Mouse (Mus musculus) neural tube, embryonic 14.5 days (tissue): ENCODE measurements at regions not wholly inside any gene's neighbourhood (a gene's known extent, or its start where the extent isn't known, plus 50 kb on each side); places are given as distances from the start of the nearest gene placed in this dataset.
A peak's percentile ranks its signal among the peaks of the same experiment; 100 is the strongest.

Source experiments
- ATAC-seq: fragments of 200-750 bp; cut with Nextera tagmentation; 2 replicates; pipeline ENCODE4 v1.8.0; 2017; ENCODE audit warnings: low read depth, mild to moderate bottlenecking, moderate TSS enrichment, moderate library complexity
- H3K27ac ChIP-seq: fragments of 300-500 bp; sonication (generic); 2 replicates; pipeline ENCODE4 v1.5.1; 2014; ENCODE audit warnings: low read depth, mild to moderate bottlenecking, control low read depth, low read length, moderate library complexity, mixed read lengths
- H3K27me3 ChIP-seq: fragments of 300-500 bp; sonication (generic); 2 replicates; pipeline ENCODE4 v1.6.1; 2014; ENCODE audit warnings: low read length; ENCODE audit not compliant: control insufficient read depth, insufficient read depth
- H3K36me3 ChIP-seq: fragments of 300-500 bp; sonication (generic); 2 replicates; pipeline ENCODE4 v1.6.1; 2014; ENCODE audit warnings: low read length, mixed read lengths; ENCODE audit not compliant: control insufficient read depth, insufficient read depth
- H3K4me1 ChIP-seq: fragments of 300-500 bp; sonication (generic); 2 replicates; pipeline ENCODE4 v1.6.1; 2014; ENCODE audit warnings: low read length; ENCODE audit not compliant: control insufficient read depth, insufficient read depth
- H3K4me2 ChIP-seq: fragments of 300-500 bp; sonication (generic); 2 replicates; pipeline ENCODE4 v1.6.1; 2014; ENCODE audit warnings: mild to moderate bottlenecking, low read depth, low read length, control low read depth
- H3K4me3 ChIP-seq: fragments of 300-500 bp; sonication (generic); 2 replicates; pipeline ENCODE4 v1.5.1; 2014; ENCODE audit warnings: low read depth, low read length, control low read depth, mixed read lengths
- H3K9ac ChIP-seq: fragments of 300-500 bp; sonication (generic); replicated peaks from 2 replicates; pipeline ENCODE4 v1.6.1; 2014; ENCODE audit warnings: low read depth, mild to moderate bottlenecking, control low read depth, low read length, mixed read lengths
- H3K9me3 ChIP-seq: fragments of 300-500 bp; sonication (generic); 2 replicates; pipeline ENCODE4 v1.6.1; 2016; ENCODE audit warnings: low read length; ENCODE audit not compliant: control insufficient read depth
- WGBS: fragments of 180-500 bp; shearing (Covaris S2); extraction: QIAGEN DNeasy Blood & Tissue Kit; methylation state at CpG from one replicate; pipeline ENCODE4 v1.1.7; 2014; 5-methylcytosine and 5-hydroxymethylcytosine counted together

DNA sequence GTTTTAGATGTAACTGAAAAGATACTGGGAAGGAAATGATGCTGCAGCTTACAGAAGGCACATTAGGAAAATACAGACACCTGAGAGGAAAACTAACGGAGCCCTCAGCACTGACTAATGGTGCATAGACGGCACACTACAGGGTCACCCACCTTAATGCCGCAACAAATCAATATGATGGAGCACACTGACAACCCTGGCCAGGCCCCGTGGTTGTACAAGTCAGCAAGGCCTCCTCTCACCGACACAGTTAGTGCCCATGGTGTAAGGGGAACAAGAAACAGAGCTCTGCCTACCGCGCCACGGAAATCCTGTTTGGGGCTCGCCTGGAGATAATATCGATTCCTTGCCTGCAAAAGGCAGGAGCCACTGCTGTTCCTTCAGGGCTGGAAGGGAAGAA lies 273.9 kb downstream of the Prim2 start:
- Histone ChIP-seq H3K27ac (no peak overlapping the region), H3K4me1 (0 out of 2 replicates have a peak, but pooled peaks cover 3% of the 10 kb centered on the region), H3K9ac (no peak overlapping the region), H3K9me3 (no peaks in the 10 kb centered on the region), H3K36me3 (no peaks in the 10 kb centered on the region), H3K4me2 (no peak overlapping the region), H3K27me3 (no peaks in the 10 kb centered on the region), H3K4me3 (no peak overlapping the region)
- WGBS, result 62% methylated on average over 10 of the region's 10 CpGs
- ATAC-seq, result peak; percentile 77; the same call in 1 of the 2 replicates

GRCm38 (mm10) chr1:33394989-33395594 lies 274.5 kb downstream of the Prim2 start:
- Histone ChIP-seq H3K27ac (no peak overlapping the region), H3K27me3 (no peaks in the 10 kb centered on the region), H3K4me3 (no peak overlapping the region), H3K9me3 (no peaks in the 10 kb centered on the region), H3K36me3 (no peaks in the 10 kb centered on the region), H3K9ac (no peak overlapping the region), H3K4me1 (0 out of 2 replicates have a peak, but pooled peaks cover 3% of the 10 kb centered on the region), H3K4me2 (no peak overlapping the region)
- peak; percentile 64 for ATAC-seq
- 59% methylated on average over 5 of the region's 5 CpGs for WGBS

DNA sequence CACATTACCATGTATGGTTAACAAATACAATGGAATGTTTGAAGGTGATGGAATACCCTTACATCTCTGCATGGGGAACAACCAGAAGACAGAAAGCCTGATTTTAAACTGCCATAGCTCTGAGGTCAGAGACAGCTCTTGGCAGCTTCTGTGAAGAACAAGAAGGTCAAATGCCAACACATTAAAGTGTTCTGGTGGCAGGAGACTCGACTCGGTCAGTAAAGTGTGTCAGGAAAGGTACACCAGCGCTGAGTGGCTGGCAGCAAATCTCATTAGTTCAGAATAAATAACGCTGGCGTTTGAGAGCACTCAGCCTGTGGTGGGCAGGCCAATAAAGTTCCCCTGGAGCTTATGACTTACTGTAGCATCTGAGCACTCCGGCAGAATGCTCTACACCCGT lies 298.8 kb downstream of the Prim2 start:
- H3K9ac ChIP-seq, result no peak overlapping the region
- H3K4me1 ChIP-seq, result no peaks in the 10 kb centered on the region
- no peak for ATAC-seq
- no peak overlapping the region for H3K27ac ChIP-seq
- no peak overlapping the region for H3K4me2 ChIP-seq
- no peaks in the 10 kb centered on the region for H3K36me3 ChIP-seq
- no peak overlapping the region for H3K4me3 ChIP-seq
- H3K9me3 ChIP-seq, result no peaks in the 10 kb centered on the region
- H3K27me3 ChIP-seq, result no peaks in the 10 kb centered on the region
- WGBS, result 69% methylated on average over 7 of the region's 7 CpGs

- WGBS, result 63% methylated on average over 13 of the region's 13 CpGs
- ATAC-seq, result no peak
- Histone ChIP-seq H3K9ac (no peak overlapping the region), H3K36me3 (no peaks in the 10 kb centered on the region), H3K4me1 (no peaks in the 10 kb centered on the region), H3K9me3 (no peaks in the 10 kb centered on the region), H3K27ac (no peak overlapping the region), H3K4me2 (no peak overlapping the region), H3K27me3 (no peaks in the 10 kb centered on the region), H3K4me3 (no peak overlapping the region)
These were observed 306.7 kb downstream of the Prim2 start for GRCm38 (mm10) chr1:33362688-33363426.

- Histone ChIP-seq H3K4me1 (no peaks in the 10 kb centered on the region), H3K4me2 (no peak overlapping the region), H3K4me3 (no peak overlapping the region), H3K9ac (no peak overlapping the region), H3K36me3 (no peaks in the 10 kb centered on the region), H3K27ac (no peak overlapping the region), H3K9me3 (no peaks in the 10 kb centered on the region), H3K27me3 (no peaks in the 10 kb centered on the region)
- peak; percentile 24; the same call in 1 of the 2 replicates for ATAC-seq
- WGBS, result 84% methylated on average over 3 of the region's 3 CpGs
These were observed 335.5 kb downstream of the Prim2 start for GRCm38 (mm10) chr1:33334061-33334460.
